ENCODE assay signal across 8 mouse cellular contexts in genomic region chr8:106415182-106415971, GRCm38 (mm10). TPM values are rescaled to one million over a fixed set of nuclear protein-coding genes. Genes with fewer than 3 reads are reported as not detected.
DNase-seq lines count a peak whose midpoint lies in the region; ATAC-seq lines count a peak whose summit lies in the region.

Gene Zfp90 (plus strand): TSS chr8:106415327.

- H3K4me1 ChIP-seq in intestine, embryonic 14.5 days (replicated peaks; ENCODE audit: control insufficient read depth, insufficient read depth, low read length), result peaks cover 7% of the 10 kb centered on the region

- intact Hi-C loops in gastrocnemius, postnatal 14 days (cut with DNase I; ENCODE audit: low total_unique reads), result loop anchor here (10.0 kb wide), 1 partner anchor 239 kb away; no protein-coding TSS in a partner anchor
- intact Hi-C loops in left cerebral cortex, postnatal 14 days (cut with DNase I), result loop anchor here (10.0 kb wide), 1 partner anchor 229 kb away; no protein-coding TSS in a partner anchor

- peak within 1 kb of the TSS; percentile 91 for H3K27ac ChIP-seq in intestine, embryonic 14.5 days (ENCODE audit: low read depth)

- ATAC-seq in intestine, embryonic 14.5 days (replicated peaks; ENCODE audit: low FRiP score, low TSS enrichment, low read depth), result peak; percentile 95

- H3K9me3 ChIP-seq in intestine, embryonic 14.5 days (ENCODE audit: control insufficient read depth, low read length), result 0 out of 2 replicates have a peak, but pooled peaks cover 3% of the 10 kb centered on the region

- under 1% methylated on average over 46 of the region's 46 CpGs for WGBS in intestine, embryonic 14.5 days

- H3K9ac ChIP-seq in intestine, embryonic 14.5 days (ENCODE audit: low read length), result peak within 1 kb of the TSS; percentile 78

- peaks cover 24% of the 10 kb centered on the region for H3K36me3 ChIP-seq in intestine, embryonic 14.5 days (ENCODE audit: control insufficient read depth, insufficient read depth, low read length)

- peak within 1 kb of the TSS; percentile 53 for H3K4me3 ChIP-seq in intestine, embryonic 14.5 days (ENCODE audit: low read depth, low read length)

- peak within 1 kb of the TSS; percentile 65 for H3K4me2 ChIP-seq in intestine, embryonic 14.5 days (ENCODE audit: low read length)

- peak; percentile 88 for DNase-seq in adipocyte (ENCODE audit: low spot score)
- peak; percentile 99 for DNase-seq in embryo, embryonic 10 days (ENCODE audit: low spot score)
- peak; percentile 95 for DNase-seq in gastrocnemius, postnatal 14 days
- peak; percentile 97 for DNase-seq in intestine, embryonic 14.5 days (ENCODE audit: low spot score)
- peak; percentile 96 to 97 for DNase-seq in left cerebral cortex, postnatal 14 days (ENCODE audit: low spot score in 2 of 2)
- DNase-seq in mesoderm, embryonic 11.5 days (ENCODE audit: low read depth, low spot score), result peak; percentile 96
- peak; percentile 92 to 94 for DNase-seq in right cerebral cortex, postnatal 36 days (ENCODE audit: low spot score in 2 of 2)
- DNase-seq in yolk sac, embryonic 10.5 days (ENCODE audit: low spot score), result peak; percentile 97

- H3K27me3 ChIP-seq in intestine, embryonic 14.5 days (replicated peaks; ENCODE audit: control insufficient read depth, insufficient read depth, low read length), result no peaks in the 10 kb centered on the region

RNA-seq across cellular contexts. Expression of gene Zfp90, which starts in this region (rescaled TPM):
- 1 to 10 TPM; 2.4 to 2.9 TPM for total RNA-seq in gastrocnemius, postnatal 14 days (2021)
- polyA plus RNA-seq in intestine, embryonic 14.5 days (2014; fragmentation: Nextera tagmentation; extraction: Ambion mirVana), result 21.2 and 23.0 TPM in 2 replicates
- 10 to 100 TPM; 11.8 to 12.8 TPM for total RNA-seq in left cerebral cortex, postnatal 14 days (2021)

Comparison
In these comparisons a context has a peak if more than half of its experiments do, and no peak if none do; other contexts are left out.
1. Peak in every context shown above with its lines: DNase-seq, ATAC-seq, H3K4me3 ChIP-seq and H3K27ac ChIP-seq.